Mouse (Mus musculus) heart, embryonic 14.5 days (tissue): Measurements from ENCODE around the gene Aqp1. TPM values are rescaled to one million over a fixed set of nuclear protein-coding genes. Genes with fewer than 3 reads are reported as not detected.

Experiments used
- ATAC-seq: fragments of 200-750 bp; cut with Nextera tagmentation; 2 replicates; pipeline ENCODE4 v1.8.0; 2017; ENCODE audit warnings: low read depth, moderate TSS enrichment; ENCODE audit not compliant: insufficient number of reproducible peaks, insufficient read depth, low FRiP score
- H3K27ac ChIP-seq, 2 experiments: fragments of 200-500 bp in 1 of 2; fragments of 300-500 bp in 1 of 2; sonication (generic) in 1 of 2; replicated peaks in 1 of 2; 2 replicates each; pipeline ENCODE4 v1.5.1; 2012 to 2014; ENCODE audit warnings: low read depth in 2 of 2, low read length in 2 of 2, control low read depth in 1 of 2, mild to moderate bottlenecking in 1 of 2, mixed read lengths in 1 of 2; ENCODE audit not compliant: control insufficient read depth in 1 of 2, insufficient read depth in 1 of 2
- H3K27me3 ChIP-seq: fragments of 300-500 bp; sonication (generic); 2 replicates; pipeline ENCODE4 v1.6.1; 2014; ENCODE audit warnings: mild to moderate bottlenecking, low read length, control low read depth; ENCODE audit not compliant: control insufficient read depth, insufficient read depth
- H3K36me3 ChIP-seq: fragments of 300-500 bp; sonication (generic); 2 replicates; pipeline ENCODE4 v1.6.1; 2014; ENCODE audit warnings: mild to moderate bottlenecking, control low read depth, low read length, mixed read lengths; ENCODE audit not compliant: control insufficient read depth, insufficient read depth
- H3K4me1 ChIP-seq, 2 experiments: fragments of 200-500 bp in 1 of 2; fragments of 300-500 bp in 1 of 2; sonication (generic) in 1 of 2; 2 replicates each; pipeline ENCODE4 v1.6.1; 2012 to 2014; ENCODE audit warnings: low read length in 2 of 2, control low read depth in 1 of 2, mixed read lengths in 1 of 2; ENCODE audit not compliant: control insufficient read depth in 2 of 2, insufficient read depth in 2 of 2
- H3K4me2 ChIP-seq: fragments of 300-500 bp; sonication (generic); 2 replicates; pipeline ENCODE4 v1.6.1; 2014; ENCODE audit warnings: mild to moderate bottlenecking, low read length
- H3K4me3 ChIP-seq, 2 experiments: fragments of 200-500 bp in 1 of 2; fragments of 300-500 bp in 1 of 2; sonication (generic) in 1 of 2; 2 replicates each; pipeline ENCODE4 v1.5.1; 2012 to 2014; ENCODE audit warnings: low read length in 2 of 2, mild to moderate bottlenecking in 2 of 2, control low read depth in 1 of 2, low read depth in 1 of 2, moderate library complexity in 1 of 2; ENCODE audit not compliant: control insufficient read depth in 1 of 2, insufficient read depth in 1 of 2
- H3K9ac ChIP-seq: fragments of 300-500 bp; sonication (generic); 2 replicates; pipeline ENCODE4 v1.6.1; 2014; ENCODE audit warnings: mild to moderate bottlenecking, low read length
- H3K9me3 ChIP-seq: fragments of 300-500 bp; sonication (generic); 2 replicates; pipeline ENCODE4 v1.6.1; 2016; ENCODE audit warnings: low read length, control low read depth; ENCODE audit not compliant: control insufficient read depth
- WGBS: fragments of 180-500 bp; shearing (Covaris S2); extraction: QIAGEN DNeasy Blood & Tissue Kit; methylation state at CpG from one replicate; pipeline ENCODE4 v1.1.7; 2014; 5-methylcytosine and 5-hydroxymethylcytosine counted together
- polyA plus RNA-seq: library from polyadenylated mRNA; unstranded; fragments of >200 nt; fragmentation: Nextera tagmentation; extraction: Ambion mirVana; gene quantifications from 2 replicates; pipeline ENCODE4 v1.2.1, GENCODE M21; 2014

Aqp1 gene
- polyA plus RNA-seq, 1 experiment from 2014 or later, result 8.7 TPM

DNA sequence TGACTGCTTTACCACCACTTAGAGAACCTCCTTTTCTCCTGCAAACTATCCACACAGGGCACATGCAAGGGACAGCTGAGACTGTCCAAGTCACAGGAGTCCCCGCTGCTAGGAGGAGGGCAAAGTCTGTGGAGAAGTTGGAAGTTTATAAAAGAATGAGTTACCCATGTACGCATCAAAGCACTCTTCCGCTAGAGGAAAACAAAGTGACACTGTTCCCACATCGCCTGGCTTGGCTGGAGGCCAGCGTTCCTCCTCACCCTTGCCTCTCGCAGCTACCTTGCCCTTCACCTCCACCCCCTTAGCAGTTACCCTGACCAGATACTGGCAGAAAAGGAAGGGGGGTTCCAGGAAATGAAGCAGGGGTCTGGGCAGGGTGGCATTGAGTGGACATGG lies 21.4 kb downstream of the Aqp1 start:
- no peak overlapping the region for H3K27ac ChIP-seq

GRCm38 (mm10) chr6:55358731-55359143 lies 22.5 kb downstream of the Aqp1 start:
- H3K9me3 ChIP-seq, result no peaks in the 10 kb centered on the region
- H3K4me3 ChIP-seq, result no peak overlapping the region
- H3K4me2 ChIP-seq, result no peak overlapping the region
- H3K27me3 ChIP-seq, result no peaks in the 10 kb centered on the region
- no peak overlapping the region for H3K9ac ChIP-seq
- no peaks in the 10 kb centered on the region for H3K36me3 ChIP-seq
- H3K27ac ChIP-seq, result no peak overlapping the region
- 29% methylated on average over 2 of the region's 2 CpGs for WGBS
- H3K4me1 ChIP-seq, result peaks cover 4 to 5% of the 10 kb centered on the region in 2 experiments; a peak in 2 of 4 replicates
- no peak for ATAC-seq

More for the DNA sequence above, 21.4 kb downstream of the Aqp1 start:
- peaks cover 4 to 5% of the 10 kb centered on the region in 2 experiments; a peak in 2 of 4 replicates for H3K4me1 ChIP-seq
- no peak overlapping the region for H3K9ac ChIP-seq
- no peaks in the 10 kb centered on the region for H3K9me3 ChIP-seq
- WGBS, result 61% methylated on average over 6 of the region's 6 CpGs
- no peak overlapping the region for H3K4me2 ChIP-seq
- H3K4me3 ChIP-seq, result no peak overlapping the region
- H3K36me3 ChIP-seq, result no peaks in the 10 kb centered on the region
- no peak for ATAC-seq
- H3K27me3 ChIP-seq, result no peaks in the 10 kb centered on the region

GRCm38 (mm10) chr6:55362663-55363062 lies 26.4 kb downstream of the Aqp1 start:
- H3K27ac ChIP-seq, result no peak overlapping the region
- H3K27me3 ChIP-seq, result no peaks in the 10 kb centered on the region
- no peaks in the 10 kb centered on the region for H3K9me3 ChIP-seq
- no peak overlapping the region for H3K4me3 ChIP-seq
- H3K9ac ChIP-seq, result no peak overlapping the region
- H3K4me2 ChIP-seq, result no peak overlapping the region
- ATAC-seq, result no peak
- peaks cover 0 to 1% of the 10 kb centered on the region in 2 experiments; a peak in 1 of 4 replicates for H3K4me1 ChIP-seq
- H3K36me3 ChIP-seq, result no peaks in the 10 kb centered on the region
- 83% methylated on average over 1 of the region's 1 CpGs for WGBS

DNA sequence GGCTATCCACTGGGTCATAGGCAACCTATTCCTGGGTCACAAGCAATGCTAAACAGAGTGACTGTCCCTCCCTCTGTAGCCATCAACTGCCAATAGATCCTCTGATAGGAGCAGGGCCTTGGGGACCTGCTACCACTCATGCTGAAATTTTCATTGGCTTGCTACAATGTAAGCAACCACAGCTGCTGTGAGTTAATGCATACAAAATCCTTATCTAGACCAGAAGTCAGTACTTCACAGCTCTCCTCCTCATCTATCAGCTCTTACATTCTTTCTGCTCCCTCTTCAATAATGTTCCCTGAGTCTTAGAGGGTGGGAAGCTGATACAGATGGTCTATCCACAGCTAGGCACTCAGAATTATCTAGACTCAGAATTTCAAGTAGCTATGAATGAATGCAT lies 30.9 kb downstream of the Aqp1 start:
- no peak for ATAC-seq
- Histone ChIP-seq H3K27ac (no peak overlapping the region), H3K9me3 (no peaks in the 10 kb centered on the region), H3K4me1 (no peaks in the 10 kb centered on the region), H3K27me3 (no peaks in the 10 kb centered on the region), H3K36me3 (no peaks in the 10 kb centered on the region), H3K4me3 (no peak overlapping the region), H3K9ac (no peak overlapping the region), H3K4me2 (no peak overlapping the region)

GRCm38 (mm10) chr6:55370831-55371230 lies 34.6 kb downstream of the Aqp1 start:
- H3K27me3 ChIP-seq, result 0 out of 2 replicates have a peak, but pooled peaks cover 5% of the 10 kb centered on the region
- 58% methylated on average over 6 of the region's 6 CpGs for WGBS

DNA sequence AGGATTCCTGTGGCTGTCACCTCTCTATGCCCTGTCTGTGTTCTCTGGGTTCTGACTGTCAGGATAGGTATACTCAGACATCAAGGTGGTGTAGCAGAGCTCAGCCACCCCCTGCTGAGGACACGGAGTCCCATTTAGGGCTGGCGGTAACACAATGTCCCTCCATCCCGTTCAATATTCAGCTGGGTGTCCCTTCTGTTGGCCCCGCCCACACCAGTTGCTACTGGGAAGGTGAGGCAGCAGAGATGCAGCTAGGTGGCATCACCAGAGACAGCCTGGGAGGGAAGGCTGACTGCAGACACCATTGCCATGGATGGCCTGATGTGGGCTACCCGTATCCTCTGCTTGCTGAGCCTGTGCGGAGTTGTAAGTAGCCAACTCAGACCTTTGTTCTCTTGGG lies 39.8 kb downstream of the Aqp1 start, which contains the start of gene Ghrhr:
Gene Ghrhr, plus strand, starts transcription at position 220 of the 400 bp plus-strand sequence.
- H3K9me3 ChIP-seq, result no peaks in the 10 kb centered on the region
- H3K27ac ChIP-seq, result no peak within 1 kb of the TSS
- H3K4me2 ChIP-seq, result no peak within 1 kb of the TSS
- H3K36me3 ChIP-seq, result no peaks in the 10 kb centered on the region
- ATAC-seq, result no peak
- no peaks in the 10 kb centered on the region for H3K4me1 ChIP-seq
- WGBS, result 72% methylated on average over 6 of the region's 6 CpGs
- peaks cover 19% of the 10 kb centered on the region; the same call in 1 of the 2 replicates for H3K27me3 ChIP-seq
- H3K9ac ChIP-seq, result no peak within 1 kb of the TSS
- H3K4me3 ChIP-seq, result no peak within 1 kb of the TSS

More at GRCm38 (mm10) chr6:55370831-55371230, 34.6 kb downstream of the Aqp1 start:
- no peak overlapping the region for H3K27ac ChIP-seq
- H3K4me1 ChIP-seq, result no peaks in the 10 kb centered on the region
- H3K4me3 ChIP-seq, result no peak overlapping the region
- no peaks in the 10 kb centered on the region for H3K36me3 ChIP-seq
- H3K9me3 ChIP-seq, result no peaks in the 10 kb centered on the region
- no peak overlapping the region for H3K9ac ChIP-seq
- no peak for ATAC-seq
- H3K4me2 ChIP-seq, result no peak overlapping the region

- Histone ChIP-seq H3K9ac (no peak overlapping the region), H3K36me3 (no peaks in the 10 kb centered on the region), H3K4me3 (no peak overlapping the region), H3K4me1 (no peaks in the 10 kb centered on the region), H3K9me3 (no peaks in the 10 kb centered on the region), H3K4me2 (no peak overlapping the region), H3K27ac (no peak overlapping the region), H3K27me3 (peaks cover 19% of the 10 kb centered on the region; the same call in 1 of the 2 replicates)
- no peak for ATAC-seq
- 66% methylated on average over 5 of the region's 5 CpGs for WGBS
These were observed 40.3 kb downstream of the Aqp1 start for GRCm38 (mm10) chr6:55376511-55376910.

- Histone ChIP-seq H3K4me1 (no peaks in the 10 kb centered on the region), H3K36me3 (no peaks in the 10 kb centered on the region), H3K27me3 (peaks cover 19% of the 10 kb centered on the region; the same call in 1 of the 2 replicates), H3K4me3 (no peak overlapping the region), H3K9me3 (no peaks in the 10 kb centered on the region), H3K4me2 (no peak overlapping the region), H3K27ac (no peak overlapping the region), H3K9ac (no peak overlapping the region)
- no peak for ATAC-seq
- WGBS, result 88% methylated on average over 4 of the region's 4 CpGs
These were observed 41.2 kb downstream of the Aqp1 start for GRCm38 (mm10) chr6:55377461-55377860.
